Mouse (Mus musculus) olfactory bulb, adult 2 months (tissue): ENCODE measurements at regions not wholly inside any gene's neighbourhood (a gene's known extent, or its start where the extent isn't known, plus 50 kb on each side); places are given as distances from the start of the nearest gene placed in this dataset.

Experiments used
- CTCF ChIP-seq: fragments of 200-500 bp; IDR thresholded peaks from 2 replicates; pipeline ENCODE4 v1.5.1; 2012; ENCODE audit warnings: low read depth, mild to moderate bottlenecking, low read length, moderate library complexity; ENCODE audit not compliant: insufficient read depth
- POLR2A ChIP-seq: fragments of 200-500 bp; IDR thresholded peaks from 2 replicates; pipeline ENCODE4 v1.6.1; 2012; ENCODE audit warnings: mild to moderate bottlenecking, low read depth, low read length, moderate library complexity; ENCODE audit not compliant: insufficient read depth

GRCm38 (mm10) chr15:88385943-88386342 is 214.2 kb upstream of the Zdhhc25 start:
- TF ChIP-seq CTCF (no peak), POLR2A (no peak)
